Mouse (Mus musculus) neutrophil, adult 59 days (primary cell): Measurements from ENCODE around the gene Madd. TPM values are rescaled to one million over a fixed set of nuclear protein-coding genes. Genes with fewer than 3 reads are reported as not detected.

Source experiments
- total RNA-seq, 2 experiments: library from RNA; stranded (reverse); gene quantifications; 1 replicate in 1 of 2; 2 replicates in 1 of 2; pipeline ENCODE4 v1.2.4; 2023

Madd gene
- 10 to 100 TPM; 62.1 to 63.9 TPM for total RNA-seq

DNA sequence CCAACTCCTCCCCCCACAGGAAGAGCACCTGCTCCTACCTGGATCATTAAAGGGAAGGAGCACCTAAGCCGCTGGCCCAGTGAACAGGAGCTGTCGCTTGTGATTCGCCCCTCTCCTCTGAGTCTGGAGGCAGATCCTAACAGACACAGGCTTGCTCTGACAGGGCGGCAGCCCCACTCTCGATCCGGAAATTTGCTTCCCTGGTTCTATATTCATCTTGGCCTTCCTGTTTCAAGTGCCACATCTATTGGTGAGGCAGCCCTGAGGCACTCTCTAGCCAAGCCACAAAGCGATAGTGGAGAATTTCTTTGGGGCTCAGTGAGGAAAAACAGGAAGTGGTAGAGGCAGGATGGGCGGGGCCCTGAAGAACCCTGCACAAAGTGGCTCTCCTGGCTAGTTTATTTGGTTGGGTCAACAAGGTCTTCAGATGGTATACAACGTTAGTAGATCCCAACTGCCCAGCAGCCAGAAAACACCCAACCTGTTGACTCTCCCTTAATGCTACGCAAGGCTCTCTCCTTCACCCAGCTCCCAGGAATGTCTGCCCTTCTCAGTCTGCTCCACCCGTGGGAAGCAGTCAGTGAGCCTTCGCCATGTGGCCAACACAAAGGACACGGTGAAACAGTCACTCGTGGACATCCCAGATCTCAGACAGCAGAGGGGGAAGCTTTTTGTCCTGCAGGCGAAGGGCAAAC is at the start of gene Madd:
Gene Madd, minus strand, starts transcription at position 127 of the 695 bp plus-strand sequence.

DNA sequence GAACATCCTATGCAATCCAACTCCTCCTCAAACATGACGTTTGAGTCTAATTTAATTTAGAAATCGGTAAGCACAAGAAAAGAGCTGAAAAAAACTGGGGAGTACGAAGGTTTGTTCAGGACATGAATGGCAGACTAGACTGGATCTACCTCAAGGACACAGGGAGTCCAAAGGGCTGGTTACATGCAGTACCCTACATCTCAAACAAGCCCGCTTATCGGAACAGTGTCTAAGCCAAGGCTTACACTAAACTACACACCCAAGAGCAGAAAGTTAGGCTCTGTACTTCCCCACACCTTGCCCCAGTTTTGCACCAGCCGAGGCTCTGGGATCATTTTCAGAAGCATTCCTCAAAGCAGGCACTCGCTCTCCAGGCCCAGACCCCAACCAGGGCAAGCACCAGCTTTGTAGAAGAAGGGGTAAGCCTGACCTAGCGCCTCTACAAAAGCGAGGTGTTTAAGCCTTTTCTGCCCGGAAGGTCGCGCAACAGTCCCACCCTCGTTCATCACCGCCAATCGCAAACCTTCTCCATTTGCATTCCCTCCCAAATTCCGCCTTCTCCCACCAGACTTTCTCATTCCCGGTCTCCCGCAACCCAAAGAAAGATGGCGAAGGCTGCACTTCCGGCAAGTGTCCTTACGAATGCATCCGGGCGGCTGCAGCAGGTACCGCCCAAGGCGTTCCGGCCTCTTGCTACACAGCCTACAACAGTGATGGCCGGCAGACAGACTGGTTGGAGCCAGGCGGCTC is 18.8 kb upstream of the Madd start, which contains the start of the genes Nr1h3 and Acp2:
Gene Nr1h3, minus strand, starts transcription at position 613 of the 750 bp plus-strand sequence.
Gene Acp2, plus strand, starts transcription at position 664 of the 750 bp plus-strand sequence.

DNA sequence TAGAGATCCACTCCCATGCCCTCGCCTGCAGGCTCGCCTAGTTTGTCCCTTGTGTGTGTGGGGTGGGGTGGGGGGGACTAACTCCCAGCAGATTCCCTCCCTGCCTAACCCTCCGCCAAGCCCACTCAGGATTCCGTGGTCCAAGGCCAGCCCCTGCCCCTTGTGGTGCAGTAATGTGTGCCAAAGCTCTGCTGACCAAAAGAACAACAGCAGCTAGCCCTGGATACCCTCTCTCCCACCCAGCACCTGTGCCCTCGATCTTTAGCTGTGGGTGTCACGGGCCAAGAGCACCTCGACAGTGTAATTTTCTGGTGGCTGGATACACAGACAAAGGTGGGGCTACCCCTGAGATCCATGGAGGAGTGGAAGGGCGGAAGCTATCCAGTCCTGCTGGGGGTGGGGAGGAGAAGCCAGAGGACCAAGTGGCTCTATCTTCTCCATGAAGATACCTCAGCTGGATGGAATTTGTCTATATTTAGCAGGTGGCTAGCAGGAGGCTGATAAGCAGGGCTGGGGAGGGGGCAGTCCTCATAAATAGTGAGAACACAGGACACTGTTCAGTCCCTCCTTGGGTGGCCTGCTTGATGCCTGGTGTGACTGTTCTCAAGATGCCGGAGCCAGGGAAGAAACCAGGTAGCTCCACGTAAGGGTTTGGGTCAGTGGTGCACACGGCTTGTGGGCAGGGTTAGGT is 65.9 kb downstream of the Madd start, which contains the start of gene Mybpc3:
Gene Mybpc3, plus strand, starts transcription at position 560 of the 691 bp plus-strand sequence.

Other genes with a start within 250 kb of the Madd start
- 10 to 100 TPM; 41.7 to 44.3 TPM for gene Celf1, start 243.5 kb downstream of the Madd start, total RNA-seq
- under 1 TPM in 1 of 2 experiments, not detected in 1; 0.60 TPM for gene Rapsn, start 148.2 kb downstream of the Madd start, total RNA-seq
- gene Psmc3, start 129.8 kb downstream of the Madd start, total RNA-seq = 100 to 1,000 TPM; 113 TPM
- 10 to 100 TPM; 14.1 to 14.2 TPM for gene Slc39a13, start 113.4 kb downstream of the Madd start, total RNA-seq
- gene Spi1, start 101.4 kb downstream of the Madd start, total RNA-seq = 100 to 1,000 TPM; 498 to 504 TPM
- gene Mybpc3, start 65.7 kb downstream of the Madd start, total RNA-seq = 1 to 10 TPM; 1.2 to 1.6 TPM
- gene Nr1h3, start 19.0 kb upstream of the Madd start, total RNA-seq = 1 to 10 TPM in 1 of 2 experiments, under 1 TPM in 1; 0.56 to 1.7 TPM
- gene Acp2, start 19.0 kb upstream of the Madd start, total RNA-seq = 10 to 100 TPM in 1 of 2 experiments, 1 to 10 TPM in 1; 9.8 to 11.1 TPM
- 1 to 10 TPM; 8.1 to 9.2 TPM for gene Ddb2, start 53.1 kb upstream of the Madd start, total RNA-seq
- not detected for gene Pacsin3, start 72.1 kb upstream of the Madd start, total RNA-seq
- gene Arfgap2, start 81.1 kb upstream of the Madd start, total RNA-seq = 10 to 100 TPM; 82.1 to 94.3 TPM